Mouse (Mus musculus): ENCODE data around the gene Magi1. TPM values are rescaled to one million over a fixed set of nuclear protein-coding genes. Genes with fewer than 3 reads are reported as not detected.
A peak's percentile ranks its signal among the peaks of the same experiment; 100 is the strongest.

Magi1 gene
- polyA plus RNA-seq, 1 experiment from 2014 or later, result 36.2 TPM

GRCm38 (mm10) chr6:93890011-93890410, 393.7 kb downstream of the Magi1 start:
- H3K27me3 ChIP-seq (replicated peaks; ENCODE audit: control insufficient read depth, insufficient read depth, low read length), result no peaks in the 10 kb centered on the region
- H3K4me2 ChIP-seq (ENCODE audit: low read length), result no peak overlapping the region
- no peak overlapping the region for H3K4me3 ChIP-seq (replicated peaks; ENCODE audit: low read length)
- H3K9ac ChIP-seq (replicated peaks; ENCODE audit: low read depth, low read length), result no peak overlapping the region
- no peaks in the 10 kb centered on the region; the same call in 1 of the 2 replicates for H3K4me1 ChIP-seq (replicated peaks; ENCODE audit: control insufficient read depth, insufficient read depth, low read length)
- H3K9me3 ChIP-seq (ENCODE audit: control insufficient read depth, low read length), result no peaks in the 10 kb centered on the region
- no peaks in the 10 kb centered on the region for H3K36me3 ChIP-seq (ENCODE audit: control insufficient read depth, insufficient read depth)
- H3K27ac ChIP-seq (ENCODE audit: low read length), result no peak overlapping the region
- 89% methylated on average over 3 of the region's 3 CpGs for WGBS
- no peak for ATAC-seq

- H3K27ac ChIP-seq (ENCODE audit: low read length), result no peak overlapping the region
Observed at GRCm38 (mm10) chr6:93877337-93877736, 406.4 kb downstream of the Magi1 start.

GRCm38 (mm10) chr6:93874936-93875335, 408.8 kb downstream of the Magi1 start:
- 67% methylated on average over 2 of the region's 2 CpGs for WGBS
- no peak overlapping the region for H3K4me3 ChIP-seq (replicated peaks; ENCODE audit: low read length)
- H3K4me1 ChIP-seq (replicated peaks; ENCODE audit: control insufficient read depth, insufficient read depth, low read length), result peaks cover 11% of the 10 kb centered on the region
- H3K9me3 ChIP-seq (ENCODE audit: control insufficient read depth, low read length), result no peaks in the 10 kb centered on the region
- H3K4me2 ChIP-seq (ENCODE audit: low read length), result no peak overlapping the region
- no peak overlapping the region for H3K27ac ChIP-seq (ENCODE audit: low read length)
- no peak; the same call in 1 of the 2 replicates for ATAC-seq
- no peaks in the 10 kb centered on the region for H3K27me3 ChIP-seq (replicated peaks; ENCODE audit: control insufficient read depth, insufficient read depth, low read length)
- no peak overlapping the region for H3K9ac ChIP-seq (replicated peaks; ENCODE audit: low read depth, low read length)
- H3K36me3 ChIP-seq (ENCODE audit: control insufficient read depth, insufficient read depth), result no peaks in the 10 kb centered on the region

More at GRCm38 (mm10) chr6:93877337-93877736, 406.4 kb downstream of the Magi1 start:
- Histone ChIP-seq H3K27me3 (replicated peaks; ENCODE audit: control insufficient read depth, insufficient read depth, low read length) (no peaks in the 10 kb centered on the region), H3K36me3 (ENCODE audit: control insufficient read depth, insufficient read depth) (no peaks in the 10 kb centered on the region), H3K4me1 (replicated peaks; ENCODE audit: control insufficient read depth, insufficient read depth, low read length) (peaks cover 11% of the 10 kb centered on the region), H3K4me3 (replicated peaks; ENCODE audit: low read length) (no peak overlapping the region), H3K4me2 (ENCODE audit: low read length) (no peak overlapping the region), H3K9ac (replicated peaks; ENCODE audit: low read depth, low read length) (no peak overlapping the region), H3K9me3 (ENCODE audit: control insufficient read depth, low read length) (no peaks in the 10 kb centered on the region)
- ATAC-seq, result no peak
- WGBS, result 50% methylated on average over 4 of the region's 4 CpGs

- ATAC-seq, result no peak
- H3K9me3 ChIP-seq (ENCODE audit: control insufficient read depth, low read length), result no peaks in the 10 kb centered on the region
- H3K4me2 ChIP-seq (ENCODE audit: low read length), result no peak overlapping the region
- WGBS, result 73% methylated on average over 2 of the region's 2 CpGs
- H3K27ac ChIP-seq (ENCODE audit: low read length), result no peak overlapping the region
- no peak overlapping the region for H3K9ac ChIP-seq (replicated peaks; ENCODE audit: low read depth, low read length)
- no peaks in the 10 kb centered on the region for H3K36me3 ChIP-seq (ENCODE audit: control insufficient read depth, insufficient read depth)
- H3K4me1 ChIP-seq (replicated peaks; ENCODE audit: control insufficient read depth, insufficient read depth, low read length), result peaks cover 11% of the 10 kb centered on the region
- H3K4me3 ChIP-seq (replicated peaks; ENCODE audit: low read length), result no peak overlapping the region
- no peaks in the 10 kb centered on the region for H3K27me3 ChIP-seq (replicated peaks; ENCODE audit: control insufficient read depth, insufficient read depth, low read length)
Observed at GRCm38 (mm10) chr6:93874376-93874775, 409.3 kb downstream of the Magi1 start.

GRCm38 (mm10) chr6:93873536-93873935, 410.2 kb downstream of the Magi1 start:
- 58% methylated on average over 1 of the region's 1 CpGs for WGBS
- ATAC-seq, result no peak
- H3K27me3 ChIP-seq (replicated peaks; ENCODE audit: control insufficient read depth, insufficient read depth, low read length), result no peaks in the 10 kb centered on the region
- H3K9me3 ChIP-seq (ENCODE audit: control insufficient read depth, low read length), result no peaks in the 10 kb centered on the region
- H3K4me2 ChIP-seq (ENCODE audit: low read length), result no peak overlapping the region
- no peak overlapping the region for H3K27ac ChIP-seq (ENCODE audit: low read length)
- peaks cover 11% of the 10 kb centered on the region for H3K4me1 ChIP-seq (replicated peaks; ENCODE audit: control insufficient read depth, insufficient read depth, low read length)
- H3K36me3 ChIP-seq (ENCODE audit: control insufficient read depth, insufficient read depth), result no peaks in the 10 kb centered on the region
- H3K9ac ChIP-seq (replicated peaks; ENCODE audit: low read depth, low read length), result no peak overlapping the region
- no peak overlapping the region for H3K4me3 ChIP-seq (replicated peaks; ENCODE audit: low read length)

GRCm38 (mm10) chr6:93871516-93871915, 412.2 kb downstream of the Magi1 start:
- Histone ChIP-seq H3K36me3 (ENCODE audit: control insufficient read depth, insufficient read depth) (no peaks in the 10 kb centered on the region), H3K9me3 (ENCODE audit: control insufficient read depth, low read length) (no peaks in the 10 kb centered on the region), H3K9ac (replicated peaks; ENCODE audit: low read depth, low read length) (no peak overlapping the region), H3K27ac (ENCODE audit: low read length) (no peak overlapping the region), H3K4me2 (ENCODE audit: low read length) (no peak overlapping the region), H3K27me3 (replicated peaks; ENCODE audit: control insufficient read depth, insufficient read depth, low read length) (no peaks in the 10 kb centered on the region), H3K4me1 (replicated peaks; ENCODE audit: control insufficient read depth, insufficient read depth, low read length) (peaks cover 8% of the 10 kb centered on the region), H3K4me3 (replicated peaks; ENCODE audit: low read length) (no peak overlapping the region)
- WGBS, result 74% methylated on average over 4 of the region's 4 CpGs
- no peak for ATAC-seq

GRCm38 (mm10) chr6:93870023-93870422, 413.7 kb downstream of the Magi1 start:
- no peak for ATAC-seq
- Histone ChIP-seq H3K27ac (ENCODE audit: low read length) (no peak overlapping the region), H3K36me3 (ENCODE audit: control insufficient read depth, insufficient read depth) (no peaks in the 10 kb centered on the region), H3K4me3 (replicated peaks; ENCODE audit: low read length) (no peak overlapping the region), H3K4me2 (ENCODE audit: low read length) (no peak overlapping the region), H3K4me1 (replicated peaks; ENCODE audit: control insufficient read depth, insufficient read depth, low read length) (peaks cover 7% of the 10 kb centered on the region), H3K9ac (replicated peaks; ENCODE audit: low read depth, low read length) (no peak overlapping the region), H3K9me3 (ENCODE audit: control insufficient read depth, low read length) (no peaks in the 10 kb centered on the region), H3K27me3 (replicated peaks; ENCODE audit: control insufficient read depth, insufficient read depth, low read length) (no peaks in the 10 kb centered on the region)
- 86% methylated on average over 5 of the region's 5 CpGs for WGBS

- Histone ChIP-seq H3K4me1 (replicated peaks; ENCODE audit: control insufficient read depth, insufficient read depth, low read length) (no peaks in the 10 kb centered on the region), H3K4me3 (replicated peaks; ENCODE audit: low read length) (no peak overlapping the region), H3K27ac (ENCODE audit: low read length) (no peak overlapping the region), H3K36me3 (ENCODE audit: control insufficient read depth, insufficient read depth) (no peaks in the 10 kb centered on the region), H3K4me2 (ENCODE audit: low read length) (no peak overlapping the region), H3K9ac (replicated peaks; ENCODE audit: low read depth, low read length) (no peak overlapping the region), H3K27me3 (replicated peaks; ENCODE audit: control insufficient read depth, insufficient read depth, low read length) (no peaks in the 10 kb centered on the region), H3K9me3 (ENCODE audit: control insufficient read depth, low read length) (no peaks in the 10 kb centered on the region)
- 91% methylated on average over 5 of the region's 5 CpGs for WGBS
- no peak for ATAC-seq
Observed at GRCm38 (mm10) chr6:93862263-93862662, 421.5 kb downstream of the Magi1 start.

GRCm38 (mm10) chr6:93856783-93857182, 426.9 kb downstream of the Magi1 start:
- peaks cover 15% of the 10 kb centered on the region for H3K4me1 ChIP-seq (replicated peaks; ENCODE audit: control insufficient read depth, insufficient read depth, low read length)
- no peaks in the 10 kb centered on the region for H3K27me3 ChIP-seq (replicated peaks; ENCODE audit: control insufficient read depth, insufficient read depth, low read length)
- H3K4me3 ChIP-seq (replicated peaks; ENCODE audit: low read length), result no peak overlapping the region
- H3K27ac ChIP-seq (ENCODE audit: low read length), result no peak overlapping the region
- H3K9ac ChIP-seq (replicated peaks; ENCODE audit: low read depth, low read length), result no peak overlapping the region
- H3K9me3 ChIP-seq (ENCODE audit: control insufficient read depth, low read length), result no peaks in the 10 kb centered on the region
- peak; percentile 19; the same call in 1 of the 2 replicates for ATAC-seq
- no peak overlapping the region for H3K4me2 ChIP-seq (ENCODE audit: low read length)
- H3K36me3 ChIP-seq (ENCODE audit: control insufficient read depth, insufficient read depth), result no peaks in the 10 kb centered on the region
- 13% methylated on average over 1 of the region's 1 CpGs for WGBS

All from forebrain, embryonic 16.5 days (tissue).